Mouse (Mus musculus) urinary bladder, postnatal 10 days (tissue): Measurements from ENCODE around the gene Nek9.

Experiments used
- DNase-seq: peaks from one replicate; pipeline ENCODE4 v3.0.0; 2022; ENCODE audit warnings: low spot score

Gene Nek9

GRCm38 (mm10) chr12:85263190-85263589 is 76.0 kb downstream of the Nek9 start:
- DNase-seq = no peak

- DNase-seq = no peak
Measured at GRCm38 (mm10) chr12:85262489-85262888, 76.7 kb downstream of the Nek9 start.

GRCm38 (mm10) chr12:85257008-85257639 is 82.0 kb downstream of the Nek9 start:
- no peak for DNase-seq

GRCm38 (mm10) chr12:85256074-85256751 is 82.9 kb downstream of the Nek9 start:
- no peak for DNase-seq

- DNase-seq = no peak
Measured at GRCm38 (mm10) chr12:85252083-85252482, 87.1 kb downstream of the Nek9 start.
